Mouse (Mus musculus) myocyte (in vitro differentiated cells): ENCODE results near the gene Psap. TPM values are rescaled to one million over a fixed set of nuclear protein-coding genes. Genes with fewer than 3 reads are reported as not detected.

Experiments
- H3K27me3 ChIP-seq: one replicate; pipeline ENCODE4 v1.6.1; 2011; ENCODE audit not compliant: control insufficient read depth, insufficient read depth, insufficient read length
- H3K36me3 ChIP-seq: one replicate; pipeline ENCODE4 v1.6.1; 2011; ENCODE audit not compliant: control insufficient read depth, insufficient read depth
- H3K4me2 ChIP-seq: one replicate; pipeline ENCODE4 v1.6.1; 2011; ENCODE audit warnings: low read depth, control low read depth
- H3K4me3 ChIP-seq: one replicate; pipeline ENCODE4 v1.5.1; 2011; ENCODE audit warnings: mild to moderate bottlenecking, control low read depth, moderate library complexity
- H3K79me2 ChIP-seq: one replicate; pipeline ENCODE4 v1.6.1; 2011; ENCODE audit not compliant: control insufficient read depth, insufficient read depth
- H3ac ChIP-seq: one replicate; pipeline ENCODE4 v1.6.1; 2011; ENCODE audit not compliant: control insufficient read depth, insufficient read length
- CEBPB ChIP-seq: IDR thresholded peaks from 2 replicates; pipeline ENCODE4 v1.6.1; 2011; ENCODE audit warnings: mild to moderate bottlenecking, moderate library complexity; ENCODE audit not compliant: poor library complexity, insufficient read depth, severe bottlenecking
- E2F4 ChIP-seq: IDR thresholded peaks from one replicate; pipeline ENCODE4 v1.6.1; 2011; ENCODE audit warnings: mild to moderate bottlenecking, control low read depth, moderate library complexity; ENCODE audit not compliant: insufficient read depth
- MAX ChIP-seq: IDR thresholded peaks from one replicate; pipeline ENCODE4 v1.6.1; 2011; ENCODE audit warnings: low read depth, mild to moderate bottlenecking, control low read depth
- MYOD1 ChIP-seq, 3 experiments: IDR thresholded peaks; one replicate each; pipeline ENCODE4 v1.6.1; 2011; ENCODE audit warnings: control low read depth in 2 of 3, low read depth in 2 of 3, mild to moderate bottlenecking in 2 of 3, moderate library complexity in 1 of 3; ENCODE audit not compliant: insufficient read length in 2 of 3, control insufficient read depth in 1 of 3
- MYOG ChIP-seq, 3 experiments: IDR thresholded peaks; one replicate each; pipeline ENCODE4 v1.6.1; 2011; ENCODE audit warnings: control low read depth in 2 of 3, low read depth in 2 of 3, mild to moderate bottlenecking in 2 of 3; ENCODE audit not compliant: insufficient read length in 2 of 3, control insufficient read depth in 1 of 3, insufficient read depth in 1 of 3
- POLR2A ChIP-seq: IDR thresholded peaks from one replicate; pipeline ENCODE4 v1.6.1; 2011; ENCODE audit warnings: low read depth, mild to moderate bottlenecking, control low read depth, moderate library complexity; ENCODE audit not compliant: insufficient read length
- POLR2AphosphoS2 ChIP-seq: IDR thresholded peaks from one replicate; pipeline ENCODE4 v1.6.1; 2011; ENCODE audit warnings: low read depth, control low read depth; ENCODE audit not compliant: insufficient read length
- REST ChIP-seq: IDR thresholded peaks from one replicate; pipeline ENCODE4 v1.6.1; 2011; ENCODE audit warnings: mild to moderate bottlenecking, control low read depth, moderate library complexity; ENCODE audit not compliant: insufficient read depth, insufficient read length
- SRF ChIP-seq: IDR thresholded peaks from one replicate; pipeline ENCODE4 v1.6.1; 2011; ENCODE audit warnings: low read depth; ENCODE audit not compliant: control insufficient read depth, insufficient read length
- TCF12 ChIP-seq: IDR thresholded peaks from one replicate; pipeline ENCODE4 v1.6.1; 2011; ENCODE audit warnings: mild to moderate bottlenecking, control low read depth; ENCODE audit not compliant: poor library complexity, insufficient read depth, severe bottlenecking
- TCF3 ChIP-seq: IDR thresholded peaks from one replicate; pipeline ENCODE4 v1.6.1; 2011; ENCODE audit warnings: low read depth, control low read depth; ENCODE audit not compliant: insufficient read length
- USF1 ChIP-seq: IDR thresholded peaks from one replicate; pipeline ENCODE4 v1.6.1; 2011; ENCODE audit warnings: low read depth, mild to moderate bottlenecking, control low read depth, moderate library complexity
- polyA plus RNA-seq: library from polyadenylated mRNA; unstranded; fragments of >200 nt; fragmentation: generic; extraction: Trizol; gene quantifications from one replicate; pipeline ENCODE4 v1.2.1, GENCODE M21; 2012; ENCODE audit warnings: missing spikeins

Gene Psap
- polyA plus RNA-seq, 1 experiment: 729 TPM

- no peak overlapping the region for H3K4me3 ChIP-seq
- no peak overlapping the region for H3K4me2 ChIP-seq
- TF ChIP-seq E2F4 (no peak), POLR2A (no peak), SRF (no peak), MAX (no peak), TCF12 (no peak), MYOD1 (IDR thresholded peaks at IDR 0.05; ENCODE audit: control insufficient read depth in 1 of 3, insufficient read length in 2 of 3, low read depth in 2 of 3) (no peak), CEBPB (no peak), TCF3 (no peak), REST (no peak), USF1 (no peak), POLR2AphosphoS2 (no peak), MYOG (IDR thresholded peaks at IDR 0.05; ENCODE audit: control insufficient read depth in 1 of 3, insufficient read depth in 1 of 3, insufficient read length in 2 of 3, low read depth in 2 of 3) (no peak)
- H3K79me2 ChIP-seq: no peaks in the 10 kb centered on the region
- no peaks in the 10 kb centered on the region for H3K36me3 ChIP-seq
- H3K27me3 ChIP-seq: peaks cover 33% of the 10 kb centered on the region
- no peak overlapping the region for H3ac ChIP-seq
These were observed 51.7 kb downstream of the Psap start for GRCm38 (mm10) chr10:60328963-60329650.

GRCm38 (mm10) chr10:60334583-60334982 is 57.2 kb downstream of the Psap start:
- Histone ChIP-seq H3K79me2 (no peaks in the 10 kb centered on the region), H3K4me2 (no peak overlapping the region), H3K27me3 (peaks cover 43% of the 10 kb centered on the region), H3ac (no peak overlapping the region), H3K36me3 (no peaks in the 10 kb centered on the region), H3K4me3 (no peak overlapping the region)
- TF ChIP-seq E2F4 (no peak), TCF12 (no peak), MYOG (IDR thresholded peaks at IDR 0.05; ENCODE audit: control insufficient read depth in 1 of 3, insufficient read depth in 1 of 3, insufficient read length in 2 of 3, low read depth in 2 of 3) (no peak), MAX (no peak), SRF (no peak), CEBPB (no peak), MYOD1 (IDR thresholded peaks at IDR 0.05; ENCODE audit: control insufficient read depth in 1 of 3, insufficient read length in 2 of 3, low read depth in 2 of 3) (no peak), TCF3 (no peak), USF1 (no peak), POLR2AphosphoS2 (no peak), POLR2A (no peak), REST (no peak)

- no peak overlapping the region for H3K4me2 ChIP-seq
- H3ac ChIP-seq: no peak overlapping the region
- no peak for TF ChIP-seq REST
- TF ChIP-seq MAX: no peak
- TF ChIP-seq POLR2AphosphoS2: no peak
- TF ChIP-seq POLR2A: no peak
- no peak for TF ChIP-seq MYOG (IDR thresholded peaks at IDR 0.05; ENCODE audit: control insufficient read depth in 1 of 3, insufficient read depth in 1 of 3, insufficient read length in 2 of 3, low read depth in 2 of 3)
- TF ChIP-seq TCF3: no peak
- TF ChIP-seq MYOD1 (IDR thresholded peaks at IDR 0.05; ENCODE audit: control insufficient read depth in 1 of 3, insufficient read length in 2 of 3, low read depth in 2 of 3): no peak
- TF ChIP-seq TCF12: no peak
- no peak for TF ChIP-seq USF1
- TF ChIP-seq E2F4: no peak
- H3K4me3 ChIP-seq: no peak overlapping the region
- peaks cover 43% of the 10 kb centered on the region for H3K27me3 ChIP-seq
- no peaks in the 10 kb centered on the region for H3K79me2 ChIP-seq
- H3K36me3 ChIP-seq: no peaks in the 10 kb centered on the region
These were observed 57.6 kb downstream of the Psap start for GRCm38 (mm10) chr10:60335021-60335420.

GRCm38 (mm10) chr10:60341528-60341927 is 64.1 kb downstream of the Psap start:
- TF ChIP-seq MYOD1 (IDR thresholded peaks at IDR 0.05; ENCODE audit: control insufficient read depth in 1 of 3, insufficient read length in 2 of 3, low read depth in 2 of 3) (no peak), REST (no peak), MAX (no peak), POLR2A (no peak), POLR2AphosphoS2 (no peak), E2F4 (no peak), USF1 (no peak), MYOG (IDR thresholded peaks at IDR 0.05; ENCODE audit: control insufficient read depth in 1 of 3, insufficient read depth in 1 of 3, insufficient read length in 2 of 3, low read depth in 2 of 3) (no peak), CEBPB (no peak)
- Histone ChIP-seq H3K79me2 (no peaks in the 10 kb centered on the region), H3K27me3 (peaks cover 8% of the 10 kb centered on the region), H3K4me2 (no peak overlapping the region), H3K36me3 (no peaks in the 10 kb centered on the region), H3K4me3 (no peak overlapping the region), H3ac (no peak overlapping the region)

- Histone ChIP-seq H3K36me3 (no peaks in the 10 kb centered on the region), H3K27me3 (no peaks in the 10 kb centered on the region), H3K79me2 (no peaks in the 10 kb centered on the region), H3K4me3 (no peak overlapping the region), H3ac (no peak overlapping the region), H3K4me2 (no peak overlapping the region)
- no peak for TF ChIP-seq POLR2AphosphoS2
- no peak for TF ChIP-seq MYOD1 (IDR thresholded peaks at IDR 0.05; ENCODE audit: control insufficient read depth in 1 of 3, insufficient read length in 2 of 3, low read depth in 2 of 3)
- TF ChIP-seq USF1: no peak
- no peak for TF ChIP-seq CEBPB
- no peak for TF ChIP-seq POLR2A
- no peak for TF ChIP-seq TCF12
- no peak for TF ChIP-seq MYOG (IDR thresholded peaks at IDR 0.05; ENCODE audit: control insufficient read depth in 1 of 3, insufficient read depth in 1 of 3, insufficient read length in 2 of 3, low read depth in 2 of 3)
These were observed 66.7 kb downstream of the Psap start for GRCm38 (mm10) chr10:60344111-60344510.
